Mouse (Mus musculus): ENCODE measurements around the gene Nhlh1. TPM values are rescaled to one million over a fixed set of nuclear protein-coding genes. Genes with fewer than 3 reads are reported as not detected.
A peak's percentile ranks its signal among the peaks of the same experiment; 100 is the strongest.

Gene Nhlh1
- under 1 TPM; 0.23 to 0.64 TPM for total RNA-seq (2021)

- intact Hi-C loops (cut with DNase I): no loop called here
- DNase-seq (ENCODE audit: low spot score in 2 of 2): peak in 1 of 2 experiments; percentile 62
Measured at GRCm38 (mm10) chr1:172057491-172057921, at the start of gene Nhlh1. TSS of gene Nhlh1 (minus strand) at chr1:172057573.

DNA sequence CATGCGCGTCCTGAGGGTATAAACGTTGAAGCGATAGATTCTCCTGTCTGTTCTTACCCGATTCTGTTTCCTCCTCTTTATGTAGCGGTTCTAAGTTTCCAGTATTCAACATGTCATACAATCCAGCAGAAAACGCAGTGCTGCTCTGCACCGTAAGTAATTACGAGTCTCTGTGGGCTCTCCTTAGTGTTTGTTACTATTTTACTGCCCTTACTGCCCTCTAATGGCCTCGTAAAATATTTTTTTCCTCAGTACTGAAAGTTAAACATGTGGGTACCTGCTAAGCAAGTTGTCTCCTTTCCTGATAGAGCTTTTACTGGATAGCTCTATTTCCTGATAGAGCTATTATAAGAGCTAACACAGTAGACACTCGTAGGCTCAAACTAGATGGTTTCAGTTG, 47.7 kb upstream of the Nhlh1 start:
- intact Hi-C loops (cut with DNase I): no loop called here

DNA sequence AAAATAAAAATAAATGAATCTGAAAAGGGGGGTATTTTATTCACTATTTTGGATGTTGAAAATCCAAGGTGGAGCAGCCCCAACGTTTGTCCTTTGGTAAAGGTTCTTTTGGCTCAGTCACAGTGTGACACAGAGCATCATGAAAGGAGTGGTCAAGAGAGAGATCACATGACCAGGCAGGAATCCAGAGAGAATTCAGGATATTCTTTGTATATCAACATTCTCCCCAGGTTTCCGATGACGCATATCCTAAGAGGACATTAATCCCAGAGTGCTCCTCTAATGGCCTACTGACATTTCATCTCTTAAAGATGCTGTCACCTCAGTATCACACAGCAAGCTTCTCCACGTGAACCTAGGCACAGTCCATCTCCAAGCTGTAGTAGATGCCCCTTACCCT, 46.2 kb upstream of the Nhlh1 start:
- intact Hi-C loops (cut with DNase I): no loop called here

More for the DNA sequence above, 47.7 kb upstream of the Nhlh1 start:
- no peak for DNase-seq (ENCODE audit: low spot score in 2 of 2)

DNA sequence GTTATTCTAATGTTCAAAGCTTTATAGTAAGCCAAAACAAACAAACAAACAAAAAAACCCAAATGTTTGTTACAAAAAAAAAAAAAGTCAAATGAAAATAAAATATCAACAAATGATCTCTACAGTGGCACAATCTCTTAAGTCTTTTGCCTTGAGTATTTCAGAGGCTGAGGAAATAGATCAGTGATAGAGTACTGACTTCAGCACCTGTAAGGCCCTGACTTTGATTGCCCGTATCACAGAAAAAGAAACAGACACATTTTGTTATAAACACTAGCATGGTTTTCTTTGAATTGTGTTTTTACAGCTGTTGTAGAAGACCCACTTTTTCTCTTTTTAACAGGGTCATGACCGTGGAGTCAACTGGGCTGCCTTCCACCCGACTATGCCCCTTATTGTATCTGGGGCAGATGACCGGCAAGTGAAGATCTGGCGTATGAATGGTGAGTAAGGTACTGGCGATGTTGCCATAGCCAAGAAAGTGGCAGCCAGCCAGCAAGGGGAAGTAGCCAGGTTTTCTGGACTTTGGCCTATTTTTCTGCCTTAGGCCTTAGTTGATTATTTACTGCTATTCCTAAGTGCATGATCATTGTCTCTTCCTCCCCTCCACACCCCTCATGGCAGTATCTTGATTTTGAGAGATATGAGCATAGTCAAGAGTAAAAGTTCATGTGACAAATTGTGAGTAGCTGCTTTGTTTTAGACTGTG, 42.1 kb upstream of the Nhlh1 start:
- intact Hi-C loops (cut with DNase I): no loop called here
- no peak for DNase-seq (ENCODE audit: low spot score in 2 of 2)

More for the DNA sequence above, 46.2 kb upstream of the Nhlh1 start:
- no peak for DNase-seq (ENCODE audit: low spot score in 2 of 2)

DNA sequence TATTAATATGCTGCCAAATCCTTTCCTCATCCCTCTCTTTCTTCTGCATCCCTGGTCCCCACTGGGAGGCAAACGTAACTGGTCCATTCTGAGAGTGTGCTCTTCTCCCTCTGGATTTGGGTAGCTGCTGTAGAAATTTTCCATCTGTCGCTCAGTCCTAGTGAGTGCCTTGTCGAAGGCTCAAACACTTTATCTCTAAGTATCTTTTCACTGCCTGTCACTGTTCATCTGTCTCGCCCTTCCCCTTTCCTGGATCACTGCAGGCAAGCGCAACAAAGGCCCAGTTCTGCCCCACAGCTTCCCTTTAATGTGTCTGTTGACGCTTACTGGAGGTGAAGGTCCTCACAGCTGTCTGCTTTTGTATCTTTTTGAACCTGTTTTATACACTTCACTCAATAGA, 37.8 kb upstream of the Nhlh1 start:
- intact Hi-C loops (cut with DNase I): no loop called here

GRCm38 (mm10) chr1:172094295-172094694, 36.9 kb upstream of the Nhlh1 start:
- intact Hi-C loops (cut with DNase I): no loop called here
- no peak for DNase-seq (ENCODE audit: low spot score in 2 of 2)

More for the DNA sequence above, 37.8 kb upstream of the Nhlh1 start:
- no peak for DNase-seq (ENCODE audit: low spot score in 2 of 2)

- intact Hi-C loops (cut with DNase I): no loop called here
- no peak for DNase-seq (ENCODE audit: low spot score in 2 of 2)
Measured at GRCm38 (mm10) chr1:172093522-172093921, 36.1 kb upstream of the Nhlh1 start.

DNA sequence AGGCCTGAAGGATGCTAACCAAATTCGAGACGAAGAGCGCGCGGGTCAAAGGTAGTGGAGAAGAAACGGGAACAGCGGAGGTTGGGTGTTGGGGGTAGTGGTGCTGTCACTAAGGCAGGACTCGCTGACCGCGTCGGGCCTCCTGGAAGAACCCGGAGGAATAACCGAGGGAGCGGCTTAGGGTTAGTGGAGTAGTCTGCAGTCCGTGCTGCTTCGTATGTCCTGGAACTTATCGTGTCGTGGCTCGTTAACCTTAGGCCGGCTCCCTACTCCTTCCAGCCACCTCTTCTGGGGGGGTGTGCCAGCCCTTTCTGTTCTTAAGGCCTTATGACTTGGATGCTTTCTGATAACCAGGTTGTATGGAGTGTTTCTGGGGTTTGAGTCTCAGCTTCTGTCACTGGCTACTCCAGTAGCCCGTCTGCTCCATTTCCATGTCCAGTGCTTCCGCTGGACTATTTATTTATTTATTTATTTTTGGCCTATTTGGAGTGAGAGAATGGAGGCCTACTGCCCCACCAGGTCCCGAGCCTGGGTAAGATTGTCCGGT, 25.6 kb upstream of the Nhlh1 start:
- intact Hi-C loops (cut with DNase I): no loop called here
- no peak for DNase-seq (ENCODE audit: low spot score in 2 of 2)

DNA sequence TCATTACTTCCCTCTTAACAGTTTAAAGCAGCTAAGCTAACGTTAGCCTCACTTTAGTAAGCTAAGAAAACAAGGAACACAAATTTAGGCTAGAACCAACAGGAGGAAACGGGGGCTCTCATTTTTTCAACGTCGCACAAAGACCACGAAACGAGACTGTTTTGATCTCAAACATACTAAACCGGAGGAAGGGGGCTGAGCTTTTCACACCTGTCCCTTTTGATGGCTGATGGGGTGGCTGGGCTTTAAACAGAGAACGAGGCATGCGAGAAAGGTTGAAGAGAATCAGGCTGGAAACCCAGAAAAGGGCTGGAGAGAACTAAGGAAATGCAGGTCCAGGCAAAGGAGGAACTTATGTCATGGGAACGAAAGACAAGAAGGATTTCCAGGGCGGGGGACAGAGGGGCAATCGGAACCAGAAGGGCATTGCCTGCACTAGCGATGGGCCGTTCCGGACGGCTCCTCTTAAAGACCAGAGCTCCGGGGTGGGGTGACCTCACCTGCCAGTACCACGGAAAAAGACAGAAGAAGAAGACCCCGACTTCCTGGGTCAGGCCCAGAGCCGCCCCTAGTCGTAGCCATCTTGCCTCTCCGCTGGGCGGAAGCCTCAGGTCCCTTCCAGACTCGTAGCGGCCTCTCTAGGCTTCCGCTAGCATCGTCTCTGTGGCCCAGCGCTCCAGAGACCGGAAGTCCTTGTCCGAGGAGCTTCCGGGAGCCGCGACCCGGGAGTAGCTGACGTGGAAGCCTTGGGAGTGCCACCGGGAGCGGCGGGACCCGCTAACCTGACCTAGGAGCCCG, 24.9 kb upstream of the Nhlh1 start, which contains the start of the genes Copa and Ncstn:
Gene Copa, plus strand, starts transcription at position 429 of the 798 bp plus-strand sequence.
Gene Ncstn, minus strand, starts transcription at position 695 of the 798 bp plus-strand sequence.
- intact Hi-C loops (cut with DNase I): no loop called here
- DNase-seq (ENCODE audit: low spot score in 2 of 2): peak; percentile 92 to 97

GRCm38 (mm10) chr1:172077981-172078380, 20.6 kb upstream of the Nhlh1 start:
- DNase-seq (ENCODE audit: low spot score in 2 of 2): no peak
- intact Hi-C loops (cut with DNase I): no loop called here

DNA sequence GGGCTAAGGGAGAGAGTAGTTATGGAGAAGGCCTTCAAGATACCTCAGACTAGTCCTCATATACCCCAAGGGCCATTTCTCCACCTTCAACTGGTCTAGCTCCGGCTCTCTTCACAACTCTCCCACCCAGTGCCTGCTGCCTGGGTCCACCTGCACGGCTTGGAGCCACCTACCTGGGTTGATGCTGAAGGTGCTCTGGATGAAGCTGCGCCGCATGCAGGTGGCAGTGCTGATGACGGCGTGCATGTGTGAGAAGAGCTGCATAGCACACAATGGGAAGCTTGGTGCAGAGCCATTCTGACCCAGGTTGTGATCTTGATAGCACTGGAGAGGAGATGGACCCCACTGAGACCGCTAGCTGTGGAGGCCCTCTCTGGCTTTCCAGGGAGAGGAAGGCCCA, 15.2 kb upstream of the Nhlh1 start:
- no peak for DNase-seq (ENCODE audit: low spot score in 2 of 2)
- intact Hi-C loops (cut with DNase I): no loop called here

DNA sequence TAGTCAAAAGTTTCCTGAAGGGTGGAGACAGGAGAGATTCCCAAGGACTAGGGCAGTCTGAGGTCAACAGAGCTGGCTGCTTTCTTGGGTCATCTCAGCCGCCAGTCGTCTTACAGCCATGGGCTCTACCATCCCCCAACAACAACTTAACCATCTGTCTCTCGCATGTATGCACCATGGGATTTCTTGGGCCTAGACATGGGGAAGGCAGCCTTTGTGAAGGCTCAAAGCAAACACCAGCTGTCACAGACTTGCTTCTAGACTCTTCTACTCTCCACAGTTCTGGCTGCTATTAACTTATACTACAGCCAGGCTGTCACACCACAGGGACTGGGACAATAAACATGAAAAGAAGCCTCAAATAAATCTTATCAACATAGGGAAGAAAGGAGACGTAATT, 14.2 kb upstream of the Nhlh1 start:
- intact Hi-C loops (cut with DNase I): no loop called here
- DNase-seq (ENCODE audit: low spot score in 2 of 2): no peak

DNA sequence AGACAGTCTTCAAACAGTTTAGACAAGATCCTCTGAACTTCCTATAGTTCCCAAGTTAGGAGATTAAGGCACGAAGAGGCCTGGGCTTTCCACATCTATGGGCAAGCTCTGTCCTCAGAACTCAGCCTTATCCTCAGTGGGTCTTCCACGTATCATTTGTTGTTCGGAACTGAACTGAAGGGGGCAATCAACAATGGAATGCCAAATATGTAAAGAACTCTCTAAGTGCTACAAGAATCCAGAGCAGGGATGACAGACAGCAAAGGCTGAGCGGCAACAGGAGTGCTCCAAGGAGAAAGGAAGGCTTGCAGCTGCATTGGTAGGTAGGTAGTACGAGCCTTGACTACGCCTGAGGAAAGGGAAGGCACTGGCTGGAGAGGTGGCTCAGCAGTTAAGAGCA, 12.9 kb upstream of the Nhlh1 start:
- no peak for DNase-seq (ENCODE audit: low spot score in 2 of 2)
- intact Hi-C loops (cut with DNase I): no loop called here

GRCm38 (mm10) chr1:172064613-172065141, 7.3 kb upstream of the Nhlh1 start:
- DNase-seq (ENCODE audit: low spot score in 2 of 2): peak in 1 of 2 experiments; percentile 48
- intact Hi-C loops (cut with DNase I): no loop called here

DNA sequence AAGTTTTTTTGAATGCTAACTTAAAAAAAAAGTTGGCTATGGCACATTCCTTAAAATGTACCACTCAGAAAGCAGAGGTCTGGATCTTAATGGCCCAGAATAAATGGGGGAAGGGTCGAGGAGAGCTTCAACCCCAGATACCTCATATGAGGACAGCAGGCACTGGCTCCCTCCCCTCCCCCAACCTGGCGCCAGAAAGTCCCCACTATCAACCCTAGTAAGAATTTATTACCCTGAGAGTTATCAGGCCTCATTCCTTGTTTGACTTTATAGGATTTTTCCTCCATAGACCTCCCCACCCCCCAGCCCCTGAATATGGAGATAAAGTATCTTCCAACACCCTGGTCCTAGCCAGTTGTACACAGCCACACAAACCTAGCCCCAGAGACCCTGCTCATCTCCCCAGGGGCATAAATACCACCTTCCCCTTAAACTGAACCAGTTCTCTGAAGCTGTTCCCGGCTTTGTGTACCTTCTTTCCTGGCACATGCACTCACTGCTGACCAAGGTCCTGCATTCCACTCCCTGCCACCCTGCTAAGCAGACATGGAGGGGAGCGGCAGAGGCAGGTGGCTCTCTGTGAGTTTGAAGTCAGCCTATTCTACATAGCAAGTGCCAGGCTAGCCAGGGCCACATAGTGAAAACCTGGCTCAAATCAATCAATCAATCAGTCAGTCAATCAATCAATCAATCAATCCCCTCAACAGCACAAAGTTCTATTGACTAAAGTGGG, 6.1 kb upstream of the Nhlh1 start:
- intact Hi-C loops (cut with DNase I): no loop called here
- no peak for DNase-seq (ENCODE audit: low spot score in 2 of 2)

GRCm38 (mm10) chr1:172062101-172062500, 4.7 kb upstream of the Nhlh1 start:
- intact Hi-C loops (cut with DNase I): no loop called here
- DNase-seq (ENCODE audit: low spot score in 2 of 2): no peak

GRCm38 (mm10) chr1:172061217-172061616, 3.8 kb upstream of the Nhlh1 start:
- DNase-seq (ENCODE audit: low spot score in 2 of 2): no peak
- intact Hi-C loops (cut with DNase I): no loop called here

GRCm38 (mm10) chr1:172060659-172061058, 3.3 kb upstream of the Nhlh1 start:
- intact Hi-C loops (cut with DNase I): no loop called here
- DNase-seq (ENCODE audit: low spot score in 2 of 2): no peak

- DNase-seq (ENCODE audit: low spot score in 2 of 2): no peak
- intact Hi-C loops (cut with DNase I): no loop called here
Measured at GRCm38 (mm10) chr1:172058874-172059273, 1.5 kb upstream of the Nhlh1 start.

- intact Hi-C loops (cut with DNase I): no loop called here
- no peak for DNase-seq (ENCODE audit: low spot score in 2 of 2)
Measured at GRCm38 (mm10) chr1:172058321-172058720, 948 bp upstream of the Nhlh1 start.
